Comparison of ENCODE assay signal across 11 mouse cellular contexts in genomic region chr7:98388881-98389501, GRCm38 (mm10). TPM values are rescaled to one million over a fixed set of nuclear protein-coding genes. Genes with fewer than 3 reads are reported as not detected.
DNase-seq lines count a peak whose midpoint lies in the region; ATAC-seq and TF ChIP-seq lines count a peak whose summit lies in the region.
"Had no signal": no experiment of that assay in that cellular context is flagged by ENCODE, and none has a peak within 500 bp of the region (broad histone marks: within the 10 kb centered on the region; RNA-seq: fewer than 3 reads in every experiment).

No protein-coding gene starts in this region.

- H3K36me3 ChIP-seq in hindbrain, embryonic 14.5 days (replicated peaks; ENCODE audit: control insufficient read depth, insufficient read depth), result no peaks in the 10 kb centered on the region
- no peaks in the 10 kb centered on the region for H3K36me3 ChIP-seq in hindbrain, embryonic 11.5 days (ENCODE audit: control insufficient read depth, insufficient read depth, low read length)
- H3K36me3 ChIP-seq in C2C12 (ENCODE audit: control insufficient read depth, insufficient read depth), result no peaks in the 10 kb centered on the region
- no peaks in the 10 kb centered on the region for H3K36me3 ChIP-seq in forebrain, embryonic 16.5 days (ENCODE audit: control insufficient read depth, insufficient read depth)
- no peaks in the 10 kb centered on the region for H3K36me3 ChIP-seq in hindbrain, postnatal 0 days (ENCODE audit: insufficient read depth, low read length)
- H3K36me3 ChIP-seq in intestine, embryonic 15.5 days, result no peaks in the 10 kb centered on the region
- H3K36me3 ChIP-seq in kidney, embryonic 14.5 days (ENCODE audit: control insufficient read depth, insufficient read depth, low read length), result no peaks in the 10 kb centered on the region
- H3K36me3 ChIP-seq: G1E had no signal

- no peak overlapping the region for H3ac ChIP-seq in C2C12 (ENCODE audit: control insufficient read depth, insufficient read length, low read depth)

- no peak overlapping the region for H3K27ac ChIP-seq in hindbrain, embryonic 14.5 days
- H3K27ac ChIP-seq in hindbrain, embryonic 11.5 days (ENCODE audit: low read depth, low read length), result no peak overlapping the region
- peak overlapping the region; percentile 34; the same call in 1 of the 2 replicates for H3K27ac ChIP-seq in forebrain, embryonic 16.5 days (ENCODE audit: low read length)
- H3K27ac ChIP-seq in hindbrain, postnatal 0 days, result peak overlapping the region; percentile 11; the same call in 1 of the 2 replicates
- H3K27ac ChIP-seq in intestine, embryonic 15.5 days, result no peak overlapping the region
- H3K27ac ChIP-seq in kidney, embryonic 14.5 days (ENCODE audit: low read depth, low read length), result no peak overlapping the region
- H3K27ac ChIP-seq: macrophage had no signal

- no peak overlapping the region for H3K4me3 ChIP-seq in hindbrain, embryonic 14.5 days (replicated peaks; ENCODE audit: low read length)
- H3K4me3 ChIP-seq in hindbrain, embryonic 11.5 days (ENCODE audit: low read depth, low read length), result no peak overlapping the region
- H3K4me3 ChIP-seq in C2C12 (ENCODE audit: insufficient read depth, poor library complexity, severe bottlenecking), result no peak overlapping the region
- H3K4me3 ChIP-seq in forebrain, embryonic 16.5 days (replicated peaks; ENCODE audit: low read length), result no peak overlapping the region
- no peak overlapping the region for H3K4me3 ChIP-seq in hindbrain, postnatal 0 days (ENCODE audit: low read length)
- no peak overlapping the region for H3K4me3 ChIP-seq in intestine, embryonic 15.5 days (replicated peaks)
- H3K4me3 ChIP-seq in kidney, embryonic 14.5 days (ENCODE audit: low read length), result no peak overlapping the region

- no peak overlapping the region for H3K9ac ChIP-seq in hindbrain, embryonic 14.5 days
- H3K9ac ChIP-seq in hindbrain, embryonic 11.5 days (ENCODE audit: low read depth, low read length), result no peak overlapping the region
- H3K9ac ChIP-seq in forebrain, embryonic 16.5 days (replicated peaks; ENCODE audit: low read depth, low read length), result no peak overlapping the region
- H3K9ac ChIP-seq in hindbrain, postnatal 0 days (replicated peaks; ENCODE audit: low read length), result no peak overlapping the region
- no peak overlapping the region for H3K9ac ChIP-seq in intestine, embryonic 15.5 days
- no peak overlapping the region for H3K9ac ChIP-seq in kidney, embryonic 14.5 days (ENCODE audit: low read depth, low read length)

- no peaks in the 10 kb centered on the region for H3K27me3 ChIP-seq in hindbrain, embryonic 14.5 days (ENCODE audit: control insufficient read depth, insufficient read depth, low read length)
- no peaks in the 10 kb centered on the region for H3K27me3 ChIP-seq in hindbrain, embryonic 11.5 days (ENCODE audit: control insufficient read depth, insufficient read depth, low read length)
- no peaks in the 10 kb centered on the region for H3K27me3 ChIP-seq in C2C12 (ENCODE audit: control insufficient read depth, insufficient read depth, insufficient read length)
- no peaks in the 10 kb centered on the region for H3K27me3 ChIP-seq in forebrain, embryonic 16.5 days (replicated peaks; ENCODE audit: control insufficient read depth, insufficient read depth, low read length)
- no peaks in the 10 kb centered on the region for H3K27me3 ChIP-seq in hindbrain, postnatal 0 days (ENCODE audit: insufficient read depth, low read length)
- H3K27me3 ChIP-seq in intestine, embryonic 15.5 days (replicated peaks), result no peaks in the 10 kb centered on the region
- H3K27me3 ChIP-seq in kidney, embryonic 14.5 days (ENCODE audit: control insufficient read depth, insufficient read depth, low read length), result no peaks in the 10 kb centered on the region

- no peaks in the 10 kb centered on the region for H3K79me3 ChIP-seq in C2C12 (ENCODE audit: low read depth)

- WGBS in hindbrain, embryonic 14.5 days, result 61% methylated on average over 12 of the region's 12 CpGs
- WGBS in hindbrain, embryonic 11.5 days, result 84% methylated on average over 12 of the region's 12 CpGs
- 53% methylated on average over 12 of the region's 12 CpGs for WGBS in forebrain, embryonic 16.5 days
- WGBS in hindbrain, postnatal 0 days, result 59% methylated on average over 12 of the region's 12 CpGs
- 77% methylated on average over 12 of the region's 12 CpGs for WGBS in intestine, embryonic 15.5 days
- 80% methylated on average over 12 of the region's 12 CpGs for WGBS in kidney, embryonic 14.5 days

- TF ChIP-seq CTCF in C2C12 (IDR thresholded peaks at IDR 0.05; ENCODE audit: control insufficient read depth, insufficient read depth, insufficient read length), result no peak
- no peak for TF ChIP-seq CTCF in hindbrain, postnatal 0 days (IDR thresholded peaks at IDR 0.05; ENCODE audit: low read depth)

- H3K79me2 ChIP-seq in C2C12 (ENCODE audit: control insufficient read depth, insufficient read depth), result no peaks in the 10 kb centered on the region

- H3K9me3 ChIP-seq in hindbrain, embryonic 14.5 days (ENCODE audit: control insufficient read depth, low read length), result peaks cover 4% of the 10 kb centered on the region; the same call in 1 of the 2 replicates
- no peaks in the 10 kb centered on the region for H3K9me3 ChIP-seq in hindbrain, embryonic 11.5 days (ENCODE audit: control insufficient read depth, low read length)
- H3K9me3 ChIP-seq in forebrain, embryonic 16.5 days (ENCODE audit: control insufficient read depth, low read length), result no peaks in the 10 kb centered on the region
- no peaks in the 10 kb centered on the region for H3K9me3 ChIP-seq in hindbrain, postnatal 0 days (ENCODE audit: low read length)
- H3K9me3 ChIP-seq in intestine, embryonic 15.5 days, result no peaks in the 10 kb centered on the region
- no peaks in the 10 kb centered on the region for H3K9me3 ChIP-seq in kidney, embryonic 14.5 days (ENCODE audit: control insufficient read depth, low read length)
- H3K9me3 ChIP-seq: G1E had no signal

- peak; percentile 53 for DNase-seq in hindbrain, embryonic 14.5 days (ENCODE audit: low spot score)
- DNase-seq in hindbrain, embryonic 11.5 days (ENCODE audit: low spot score), result no peak
- peak; percentile 65 for DNase-seq in hindbrain, postnatal 0 days (ENCODE audit: low spot score)
- no peak for DNase-seq in urinary bladder, postnatal 4 days (ENCODE audit: low spot score in 2 of 2)
- DNase-seq: thymus, postnatal 14 days had no signal

- H3K4me2 ChIP-seq in hindbrain, embryonic 14.5 days (replicated peaks), result no peak overlapping the region
- no peak overlapping the region for H3K4me2 ChIP-seq in hindbrain, embryonic 11.5 days (replicated peaks; ENCODE audit: low read depth, low read length)
- no peak overlapping the region for H3K4me2 ChIP-seq in forebrain, embryonic 16.5 days (ENCODE audit: low read length)
- no peak overlapping the region for H3K4me2 ChIP-seq in hindbrain, postnatal 0 days (ENCODE audit: low read depth, low read length)
- H3K4me2 ChIP-seq in intestine, embryonic 15.5 days (replicated peaks), result no peak overlapping the region
- no peak overlapping the region for H3K4me2 ChIP-seq in kidney, embryonic 14.5 days (replicated peaks; ENCODE audit: low read depth, low read length)

- H3K4me1 ChIP-seq in hindbrain, embryonic 14.5 days (replicated peaks; ENCODE audit: control insufficient read depth, insufficient read depth, low read length), result no peaks in the 10 kb centered on the region; the same call in 1 of the 2 replicates
- H3K4me1 ChIP-seq in hindbrain, embryonic 11.5 days (replicated peaks; ENCODE audit: control insufficient read depth, insufficient read depth, low read length), result no peaks in the 10 kb centered on the region
- H3K4me1 ChIP-seq in forebrain, embryonic 16.5 days (replicated peaks; ENCODE audit: control insufficient read depth, insufficient read depth, low read length), result peaks cover 21% of the 10 kb centered on the region
- H3K4me1 ChIP-seq in hindbrain, postnatal 0 days (ENCODE audit: insufficient read depth, low read length), result no peaks in the 10 kb centered on the region
- H3K4me1 ChIP-seq in intestine, embryonic 15.5 days (replicated peaks), result peaks cover 7% of the 10 kb centered on the region
- H3K4me1 ChIP-seq in kidney, embryonic 14.5 days (ENCODE audit: control insufficient read depth, insufficient read depth, low read length), result no peaks in the 10 kb centered on the region

- no peak; the same call in 1 of the 2 replicates for ATAC-seq in hindbrain, embryonic 14.5 days (ENCODE audit: low FRiP score)
- ATAC-seq in hindbrain, embryonic 11.5 days (ENCODE audit: low FRiP score), result no peak
- ATAC-seq in forebrain, embryonic 16.5 days, result peak; percentile 47
- ATAC-seq in hindbrain, postnatal 0 days, result peak; percentile 62; the same call in 1 of the 2 replicates
- ATAC-seq in intestine, embryonic 15.5 days, result no peak
- ATAC-seq in kidney, embryonic 14.5 days (ENCODE audit: low FRiP score, low TSS enrichment), result no peak

TF ChIP-seq in C2C12, 6 proteins besides CTCF, POLR2A, EP300 and RAD21 (continues in another document):
- TF ChIP-seq CEBPB (IDR thresholded peaks at IDR 0.05; ENCODE audit: low read depth), result peak; percentile 48
- TF ChIP-seq MYOG (IDR thresholded peaks at IDR 0.05; ENCODE audit: control insufficient read depth, extremely low read depth, insufficient read length), result no peak
- TF ChIP-seq FOSL1 (IDR thresholded peaks at IDR 0.05; ENCODE audit: insufficient read depth, low read length, poor library complexity, severe bottlenecking), result no peak

RNA-seq across cellular contexts. Expression of gene Tsku, which starts 27.9 kb away (rescaled TPM):
- polyA plus RNA-seq in hindbrain, embryonic 14.5 days (2014; fragmentation: Nextera tagmentation; extraction: Ambion mirVana), result 9.5 and 11.7 TPM in 2 replicates
- 6.7 and 9.1 TPM in 2 replicates for polyA plus RNA-seq in hindbrain, embryonic 11.5 days (2014; fragmentation: Nextera tagmentation; extraction: Ambion mirVana)
- polyA plus RNA-seq in C2C12 (2012; fragmentation: generic; extraction: Trizol), result 9.6 TPM
- polyA plus RNA-seq in forebrain, embryonic 16.5 days (2015; fragmentation: Nextera tagmentation; extraction: Ambion mirVana), result 7.9 and 8.0 TPM in 2 replicates
- 37.6 and 48.8 TPM in 2 replicates for total RNA-seq in hindbrain, postnatal 0 days (2014; rRNA removed)
- polyA plus RNA-seq in hindbrain, postnatal 0 days (2015; fragmentation: Nextera tagmentation; extraction: Ambion mirVana), result 9.4 and 11.1 TPM in 2 replicates
- polyA plus RNA-seq in intestine, embryonic 15.5 days (2015; fragmentation: Nextera tagmentation; extraction: Ambion mirVana), result 8.2 and 8.8 TPM in 2 replicates
- 12.6 and 12.7 TPM in 2 replicates for polyA plus RNA-seq in kidney, embryonic 14.5 days (2014; fragmentation: Nextera tagmentation; extraction: Ambion mirVana)
- total RNA-seq: G1E had no signal
- polyA plus RNA-seq: G1E had no signal

RNA-seq across cellular contexts. Expression of gene Gucy2d, which starts 51.2 kb away (rescaled TPM):
- 0.19 and 0.39 TPM in 2 replicates for polyA plus RNA-seq in hindbrain, embryonic 14.5 days (2014; fragmentation: Nextera tagmentation; extraction: Ambion mirVana)
- not detected in 2 replicates for polyA plus RNA-seq in hindbrain, embryonic 11.5 days (2014; fragmentation: Nextera tagmentation; extraction: Ambion mirVana)
- not detected for polyA plus RNA-seq in C2C12 (2012; fragmentation: generic; extraction: Trizol)
- polyA plus RNA-seq in forebrain, embryonic 16.5 days (2015; fragmentation: Nextera tagmentation; extraction: Ambion mirVana), result not detected in 2 replicates
- total RNA-seq in hindbrain, postnatal 0 days (2014; rRNA removed), result 0.18 TPM in 1 of 2 replicates, not detected in the other
- 0.18 and 0.20 TPM in 2 replicates for polyA plus RNA-seq in hindbrain, postnatal 0 days (2015; fragmentation: Nextera tagmentation; extraction: Ambion mirVana)
- polyA plus RNA-seq in intestine, embryonic 15.5 days (2015; fragmentation: Nextera tagmentation; extraction: Ambion mirVana), result 0.68 and 1.2 TPM in 2 replicates
- polyA plus RNA-seq in kidney, embryonic 14.5 days (2014; fragmentation: Nextera tagmentation; extraction: Ambion mirVana), result not detected in 2 replicates
- polyA plus RNA-seq: G1E, macrophage had no signal

Comparison
In these comparisons a context has a peak if more than half of its experiments do, and no peak if none do; other contexts are left out.
1. ATAC-seq: peak in forebrain, embryonic 16.5 days (single experiment) and hindbrain, postnatal 0 days (single experiment); none in hindbrain, embryonic 14.5 days (single experiment), hindbrain, embryonic 11.5 days (single experiment), intestine, embryonic 15.5 days (single experiment) and kidney, embryonic 14.5 days (single experiment).
2. DNase-seq: peak in hindbrain, embryonic 14.5 days (single experiment) and hindbrain, postnatal 0 days (single experiment); none in hindbrain, embryonic 11.5 days (single experiment) and urinary bladder, postnatal 4 days (0 of 2).
3. H3K27ac ChIP-seq: peak in forebrain, embryonic 16.5 days (single experiment) and hindbrain, postnatal 0 days (single experiment); none in hindbrain, embryonic 14.5 days (single experiment), hindbrain, embryonic 11.5 days (single experiment), intestine, embryonic 15.5 days (single experiment) and kidney, embryonic 14.5 days (single experiment).